Mouse (Mus musculus) liver, adult 2 months (tissue): ENCODE data around the gene Dpp8.

Experiments
- CTCF ChIP-seq: fragments of 200-500 bp; IDR thresholded peaks from 2 replicates; pipeline ENCODE4 v1.5.1; 2011; ENCODE audit warnings: low read depth, low read length, control low read depth
- POLR2A ChIP-seq: fragments of 200-500 bp; IDR thresholded peaks from 2 replicates; pipeline ENCODE4 v1.6.1; 2011; ENCODE audit warnings: low read length, control low read depth; ENCODE audit not compliant: insufficient read depth; ENCODE audit errors: extremely low read depth

GRCm38 (mm10) chr9:65019146-65019545 is 13.1 kb upstream of the Dpp8 start:
- TF ChIP-seq CTCF = no peak
- no peak for TF ChIP-seq POLR2A
